Mouse (Mus musculus): ENCODE measurements at regions not wholly inside any gene's neighbourhood (a gene's known extent, or its start where the extent isn't known, plus 50 kb on each side); places are given as distances from the start of the nearest gene placed in this dataset.
A peak's percentile ranks its signal among the peaks of the same experiment; 100 is the strongest.

DNA sequence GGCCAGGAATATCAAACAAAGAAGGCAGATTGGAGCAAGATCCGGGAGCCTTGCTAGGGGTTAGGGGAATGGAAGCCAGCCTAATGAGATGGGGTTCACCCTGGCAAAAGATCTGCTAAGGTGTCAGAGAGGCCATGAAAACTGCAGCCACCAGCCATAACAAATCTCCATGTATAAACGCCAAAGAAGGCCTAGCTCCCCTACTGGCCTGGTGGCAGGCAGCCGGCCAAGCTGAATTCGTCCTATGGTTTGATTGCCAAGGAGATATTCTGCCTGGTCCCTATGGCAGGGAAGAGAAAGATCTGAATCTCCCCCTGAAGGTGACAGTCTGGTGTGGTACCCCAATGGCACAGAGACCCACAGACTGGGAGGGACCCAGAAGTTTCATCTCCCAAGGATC, 104.8 kb upstream of the E030018B13Rik start:
- Histone ChIP-seq H3K4me1 (replicated peaks) (peaks cover 4% of the 10 kb centered on the region), H3K9ac (no peak overlapping the region), H3K36me3 (no peaks in the 10 kb centered on the region), H3K9me3 (replicated peaks) (peaks cover 5% of the 10 kb centered on the region), H3K27me3 (replicated peaks) (no peaks in the 10 kb centered on the region), H3K27ac (ENCODE audit: poor library complexity, severe bottlenecking) (no peak overlapping the region), H3K4me3 (no peak overlapping the region), H3K4me2 (no peak overlapping the region)
- ATAC-seq (ENCODE audit: insufficient number of reproducible peaks, low FRiP score), result no peak
- 82% methylated on average over 4 of the region's 4 CpGs for WGBS

DNA sequence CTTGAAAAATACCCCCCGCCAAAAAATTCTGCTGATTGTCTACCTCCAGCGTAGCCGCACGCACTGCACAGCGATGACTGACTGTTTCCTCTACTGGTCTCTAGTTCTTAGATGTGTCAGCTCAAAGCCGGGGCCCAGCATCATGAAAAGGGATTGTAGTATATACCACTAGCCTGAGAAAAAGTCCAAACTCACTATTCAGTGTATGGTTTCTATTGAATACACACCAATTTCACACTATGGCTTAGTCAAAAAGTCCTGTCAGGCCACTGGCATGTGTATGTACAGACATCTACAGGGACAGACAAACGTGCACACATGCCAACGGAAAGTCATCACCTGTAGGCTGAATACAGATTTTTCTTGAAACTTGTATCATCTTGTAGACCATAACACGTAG, 101.1 kb upstream of the E030018B13Rik start:
- peaks cover 5% of the 10 kb centered on the region for H3K4me1 ChIP-seq (replicated peaks)
- 86% methylated on average over 9 of the region's 9 CpGs for whole genome bisulfite sequencing
- H3K4me3 ChIP-seq, result no peak overlapping the region
- peaks cover 5% of the 10 kb centered on the region for H3K9me3 ChIP-seq (replicated peaks)
- ATAC-seq (ENCODE audit: insufficient number of reproducible peaks, low FRiP score), result no peak
- no peak overlapping the region for H3K27ac ChIP-seq (ENCODE audit: poor library complexity, severe bottlenecking)
- H3K36me3 ChIP-seq, result no peaks in the 10 kb centered on the region
- H3K27me3 ChIP-seq (replicated peaks), result no peaks in the 10 kb centered on the region
- no peak overlapping the region for H3K4me2 ChIP-seq
- no peak overlapping the region for H3K9ac ChIP-seq

DNA sequence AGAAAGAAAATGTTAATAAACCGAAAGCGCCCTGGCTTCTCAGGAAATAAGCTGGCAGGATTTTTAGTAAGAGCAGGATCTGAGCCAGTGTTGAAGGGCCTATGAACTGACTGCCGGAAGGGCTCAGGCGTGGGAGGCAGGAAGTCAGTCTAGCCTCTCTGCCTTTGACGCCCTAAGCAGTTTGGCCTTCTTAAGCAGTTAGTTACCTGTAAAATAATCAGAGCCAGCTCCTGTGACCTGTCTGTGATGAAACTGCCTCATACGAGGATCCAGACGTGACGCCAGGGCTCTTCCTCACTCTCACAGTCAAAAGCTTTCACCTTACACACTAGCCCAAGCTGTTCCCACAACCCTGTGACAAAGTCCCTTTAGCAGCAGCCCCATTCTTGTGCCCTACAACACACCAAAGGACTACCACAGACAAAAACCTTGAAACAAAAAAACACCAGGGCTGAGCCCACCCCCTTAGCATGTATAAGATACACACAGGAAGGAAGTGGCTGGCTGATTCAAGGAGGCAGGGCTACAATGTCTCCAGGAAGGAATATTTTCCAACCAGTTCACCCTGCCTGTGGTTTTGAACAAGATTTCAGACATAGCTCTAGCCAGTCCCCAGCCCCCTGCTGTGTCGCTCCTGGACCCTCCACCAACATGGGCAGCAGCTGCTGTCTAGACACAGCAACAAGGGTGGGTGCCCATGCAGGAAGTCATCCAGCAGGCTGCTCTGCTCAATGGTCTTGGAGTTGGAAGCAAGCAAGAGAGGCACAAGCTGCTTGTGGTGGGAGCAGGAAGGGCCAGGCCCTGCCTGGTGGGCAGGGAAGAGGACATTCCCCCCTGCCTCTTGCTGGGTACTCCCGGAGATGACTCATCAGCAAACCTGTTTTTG, 100.4 kb upstream of the E030018B13Rik start:
- no peak overlapping the region for H3K4me2 ChIP-seq
- H3K9ac ChIP-seq, result no peak overlapping the region
- peaks cover 5% of the 10 kb centered on the region for H3K4me1 ChIP-seq (replicated peaks)
- no peaks in the 10 kb centered on the region for H3K36me3 ChIP-seq
- 67% methylated on average over 10 of the region's 10 CpGs for WGBS
- H3K9me3 ChIP-seq (replicated peaks), result no peaks in the 10 kb centered on the region
- peak overlapping the region; percentile 37 for H3K27ac ChIP-seq (ENCODE audit: poor library complexity, severe bottlenecking)
- no peaks in the 10 kb centered on the region for H3K27me3 ChIP-seq (replicated peaks)
- ATAC-seq (ENCODE audit: insufficient number of reproducible peaks, low FRiP score), result peak; percentile 41; the same call in 1 of the 2 replicates
- H3K4me3 ChIP-seq, result no peak overlapping the region

GRCm38 (mm10) chr7:63817476-63817875, 99.2 kb upstream of the E030018B13Rik start:
- WGBS, result 71% methylated on average over 1 of the region's 1 CpGs
- no peak for ATAC-seq (ENCODE audit: insufficient number of reproducible peaks, low FRiP score)

GRCm38 (mm10) chr7:63818105-63818504, 98.6 kb upstream of the E030018B13Rik start:
- H3K4me2 ChIP-seq, result no peak overlapping the region
- WGBS, result 79% methylated on average over 3 of the region's 3 CpGs
- H3K27ac ChIP-seq (ENCODE audit: poor library complexity, severe bottlenecking), result no peak overlapping the region
- ATAC-seq (ENCODE audit: insufficient number of reproducible peaks, low FRiP score), result no peak
- no peaks in the 10 kb centered on the region for H3K9me3 ChIP-seq (replicated peaks)
- H3K4me1 ChIP-seq (replicated peaks), result peaks cover 5% of the 10 kb centered on the region
- H3K27me3 ChIP-seq (replicated peaks), result no peaks in the 10 kb centered on the region
- H3K4me3 ChIP-seq, result no peak overlapping the region
- H3K9ac ChIP-seq, result no peak overlapping the region
- H3K36me3 ChIP-seq, result no peaks in the 10 kb centered on the region

More at GRCm38 (mm10) chr7:63817476-63817875, 99.2 kb upstream of the E030018B13Rik start:
- Histone ChIP-seq H3K27me3 (replicated peaks) (no peaks in the 10 kb centered on the region), H3K9me3 (replicated peaks) (no peaks in the 10 kb centered on the region), H3K4me3 (no peak overlapping the region), H3K27ac (ENCODE audit: poor library complexity, severe bottlenecking) (no peak overlapping the region), H3K4me2 (no peak overlapping the region), H3K4me1 (replicated peaks) (peaks cover 5% of the 10 kb centered on the region), H3K36me3 (no peaks in the 10 kb centered on the region), H3K9ac (no peak overlapping the region)

GRCm38 (mm10) chr7:63820286-63820685, 96.4 kb upstream of the E030018B13Rik start:
- Histone ChIP-seq H3K4me3 (no peak overlapping the region), H3K9me3 (replicated peaks) (no peaks in the 10 kb centered on the region), H3K27me3 (replicated peaks) (no peaks in the 10 kb centered on the region), H3K9ac (no peak overlapping the region), H3K4me2 (no peak overlapping the region), H3K4me1 (replicated peaks) (peaks cover 5% of the 10 kb centered on the region), H3K36me3 (no peaks in the 10 kb centered on the region), H3K27ac (ENCODE audit: poor library complexity, severe bottlenecking) (no peak overlapping the region)
- no peak for ATAC-seq (ENCODE audit: insufficient number of reproducible peaks, low FRiP score)
- 80% methylated on average over 1 of the region's 1 CpGs for WGBS

DNA sequence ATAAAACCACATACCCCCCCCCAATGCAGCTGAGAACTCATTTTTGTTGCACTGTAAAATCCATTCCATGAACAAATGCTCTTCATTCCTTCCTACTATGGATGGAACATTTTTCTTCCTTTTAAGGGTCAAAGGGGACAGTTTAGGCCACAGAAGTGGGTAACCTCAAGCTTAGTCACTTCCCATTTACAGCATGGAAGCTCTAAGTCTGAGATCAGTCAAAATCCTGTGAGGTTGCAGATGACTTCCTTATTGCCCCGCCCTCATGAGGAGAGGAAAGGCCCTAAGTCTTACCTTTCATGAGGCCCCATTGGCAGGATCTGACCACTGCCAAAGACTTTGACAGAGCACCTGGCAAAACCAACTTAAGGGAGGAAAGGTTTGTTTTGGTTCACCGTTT, 94.7 kb upstream of the E030018B13Rik start:
- ATAC-seq (ENCODE audit: insufficient number of reproducible peaks, low FRiP score), result no peak
- 72% methylated on average over 2 of the region's 2 CpGs for WGBS
- no peaks in the 10 kb centered on the region for H3K27me3 ChIP-seq (replicated peaks)
- no peaks in the 10 kb centered on the region for H3K9me3 ChIP-seq (replicated peaks)
- no peaks in the 10 kb centered on the region for H3K36me3 ChIP-seq
- no peak overlapping the region for H3K9ac ChIP-seq
- no peaks in the 10 kb centered on the region for H3K4me1 ChIP-seq (replicated peaks)
- no peak overlapping the region for H3K4me3 ChIP-seq
- H3K4me2 ChIP-seq, result no peak overlapping the region
- H3K27ac ChIP-seq (ENCODE audit: poor library complexity, severe bottlenecking), result no peak overlapping the region

- Histone ChIP-seq H3K36me3 (no peaks in the 10 kb centered on the region), H3K4me3 (no peak overlapping the region), H3K27me3 (replicated peaks) (no peaks in the 10 kb centered on the region), H3K4me2 (no peak overlapping the region), H3K9ac (no peak overlapping the region), H3K4me1 (replicated peaks) (no peaks in the 10 kb centered on the region), H3K27ac (ENCODE audit: poor library complexity, severe bottlenecking) (no peak overlapping the region), H3K9me3 (replicated peaks) (no peaks in the 10 kb centered on the region)
- no peak for ATAC-seq (ENCODE audit: insufficient number of reproducible peaks, low FRiP score)
- WGBS, result 38% methylated on average over 7 of the region's 7 CpGs
These were observed 92.6 kb upstream of the E030018B13Rik start for GRCm38 (mm10) chr7:63824009-63824408.

DNA sequence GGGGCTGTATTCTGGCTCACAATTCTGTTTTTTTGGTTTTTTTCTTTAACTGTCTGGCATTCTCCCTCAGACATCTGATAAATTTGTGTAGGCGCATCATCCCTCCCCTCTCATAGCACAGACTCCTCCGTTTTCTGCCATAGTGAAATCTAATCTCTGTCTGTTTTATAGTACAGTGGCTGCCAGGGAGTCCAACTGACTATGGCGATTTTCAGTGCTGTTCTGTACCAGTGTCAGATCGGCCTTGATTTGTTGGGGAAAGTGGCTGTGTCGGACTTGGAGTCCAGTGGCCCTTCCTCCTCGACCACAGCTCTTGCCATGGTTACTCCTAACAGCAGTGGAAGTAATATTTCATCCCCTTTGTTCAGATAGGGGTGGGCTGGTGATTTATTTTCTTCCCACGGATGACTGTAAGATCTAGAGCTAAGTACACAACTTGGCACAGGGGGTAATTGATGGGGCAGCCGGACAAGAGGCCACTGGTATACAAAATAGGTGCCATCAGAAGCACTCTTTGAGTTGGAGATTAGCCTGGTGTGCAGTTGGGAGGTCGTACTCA, 87.2 kb upstream of the E030018B13Rik start:
- H3K27ac ChIP-seq (ENCODE audit: poor library complexity, severe bottlenecking), result no peak overlapping the region
- no peaks in the 10 kb centered on the region for H3K9me3 ChIP-seq (replicated peaks)
- ATAC-seq (ENCODE audit: insufficient number of reproducible peaks, low FRiP score), result no peak
- H3K4me2 ChIP-seq, result no peak overlapping the region
- no peaks in the 10 kb centered on the region for H3K4me1 ChIP-seq (replicated peaks)
- no peaks in the 10 kb centered on the region for H3K36me3 ChIP-seq
- 73% methylated on average over 9 of the region's 9 CpGs for WGBS
- H3K4me3 ChIP-seq, result no peak overlapping the region
- no peak overlapping the region for H3K9ac ChIP-seq
- no peaks in the 10 kb centered on the region for H3K27me3 ChIP-seq (replicated peaks)

DNA sequence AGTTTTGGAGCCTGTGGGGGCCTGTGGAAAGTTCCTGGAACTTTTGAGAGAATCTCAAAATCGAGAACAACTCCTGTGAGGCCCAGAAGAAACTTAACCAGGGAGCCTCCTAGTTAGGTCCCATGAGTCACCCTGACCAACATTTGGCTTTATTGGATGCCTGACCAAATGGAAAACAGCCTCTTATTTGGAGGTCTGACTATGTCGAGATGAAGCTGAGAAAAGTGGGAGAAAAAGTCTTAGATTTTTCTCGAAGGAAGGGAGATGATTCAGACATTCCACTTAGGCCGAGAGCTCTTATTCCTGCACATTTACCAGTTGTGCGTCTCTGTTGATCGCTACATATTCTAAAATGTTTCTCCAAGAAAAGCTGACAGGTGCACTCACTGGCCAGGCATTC, 83.0 kb upstream of the E030018B13Rik start:
- no peak overlapping the region for H3K4me3 ChIP-seq
- H3K27ac ChIP-seq (ENCODE audit: poor library complexity, severe bottlenecking), result no peak overlapping the region
- no peak overlapping the region for H3K9ac ChIP-seq
- no peak overlapping the region for H3K4me2 ChIP-seq
- H3K27me3 ChIP-seq (replicated peaks), result no peaks in the 10 kb centered on the region
- H3K9me3 ChIP-seq (replicated peaks), result peaks cover 4% of the 10 kb centered on the region; the same call in 1 of the 2 replicates
- ATAC-seq (ENCODE audit: insufficient number of reproducible peaks, low FRiP score), result no peak
- no peaks in the 10 kb centered on the region for H3K4me1 ChIP-seq (replicated peaks)
- no peaks in the 10 kb centered on the region for H3K36me3 ChIP-seq
- whole genome bisulfite sequencing, result 80% methylated on average over 6 of the region's 6 CpGs

DNA sequence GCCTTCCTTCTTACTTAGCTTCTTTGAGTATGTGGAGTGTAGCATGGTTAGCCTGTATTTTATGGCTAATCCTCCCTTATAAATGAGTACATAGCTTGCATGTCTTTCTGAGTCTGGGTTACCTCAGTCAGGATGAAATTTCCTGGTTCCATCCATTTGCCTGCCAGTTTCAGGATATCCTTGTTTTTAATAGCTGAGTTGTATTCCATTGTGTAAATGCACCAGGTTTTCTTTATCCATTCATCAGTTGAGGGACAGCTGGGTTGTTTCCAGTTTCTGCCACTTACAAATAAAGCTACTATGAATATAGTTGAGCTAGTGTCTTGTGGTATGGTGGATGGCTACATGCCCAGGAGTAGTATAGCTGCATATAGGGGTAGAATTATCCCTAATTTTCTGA, 80.7 kb upstream of the E030018B13Rik start:
- no peak for ATAC-seq (ENCODE audit: insufficient number of reproducible peaks, low FRiP score)
- H3K4me3 ChIP-seq, result no peak overlapping the region

More for the DNA sequence above, 80.7 kb upstream of the E030018B13Rik start:
- H3K4me1 ChIP-seq (replicated peaks), result no peaks in the 10 kb centered on the region
- peaks cover 4% of the 10 kb centered on the region; the same call in 1 of the 2 replicates for H3K9me3 ChIP-seq (replicated peaks)
- no peak overlapping the region for H3K27ac ChIP-seq (ENCODE audit: poor library complexity, severe bottlenecking)
- H3K4me2 ChIP-seq, result no peak overlapping the region
- H3K36me3 ChIP-seq, result no peaks in the 10 kb centered on the region
- no peaks in the 10 kb centered on the region for H3K27me3 ChIP-seq (replicated peaks)
- no peak overlapping the region for H3K9ac ChIP-seq

All from heart, embryonic 12.5 days (tissue).